ENCODE assay signal across 35 mouse cellular contexts in the genomic region with DNA sequence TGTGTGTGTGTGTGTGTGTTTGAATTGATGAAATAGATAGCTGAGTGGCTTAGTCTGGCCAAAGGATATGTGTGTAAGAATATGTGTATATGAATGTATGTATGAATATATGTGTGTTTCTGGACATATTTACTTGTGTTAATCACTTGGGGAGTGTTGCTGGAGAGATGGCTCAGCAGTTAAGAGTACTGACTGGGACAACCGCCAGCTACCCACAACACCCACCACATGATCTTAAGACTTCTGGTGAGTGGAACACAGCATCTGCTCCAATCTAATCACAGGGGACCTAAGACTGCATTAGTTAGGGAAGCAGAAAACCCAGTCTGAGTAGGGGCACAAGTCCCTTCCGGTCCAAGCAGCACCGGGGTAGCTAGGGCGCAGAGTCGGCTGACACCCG. TPM values are rescaled to one million over a fixed set of nuclear protein-coding genes. Genes with fewer than 3 reads are reported as not detected.
DNase-seq lines count a peak whose midpoint lies in the region; ATAC-seq and TF ChIP-seq lines count a peak whose summit lies in the region.
"Had no signal": no experiment of that assay in that cellular context is flagged by ENCODE, and none has a peak within 500 bp of the region (broad histone marks: within the 10 kb centered on the region; RNA-seq: fewer than 3 reads in every experiment).

No protein-coding gene starts in this region.

- in situ Hi-C loops in ES-E14 (cut with MboI; ENCODE audit: low sequenced_read_pairs in 2 of 2, unreplicated experiment in 2 of 2): no loop called here

- H3K9ac ChIP-seq in ES-Bruce4 (ENCODE audit: low read depth, poor library complexity, severe bottlenecking): no peak overlapping the region
- no peak overlapping the region for H3K9ac ChIP-seq in ES-E14 (ENCODE audit: insufficient read depth, low read depth, low read length, poor library complexity, severe bottlenecking)
- H3K9ac ChIP-seq in forebrain, embryonic 16.5 days (replicated peaks; ENCODE audit: low read depth, low read length): no peak overlapping the region
- H3K9ac ChIP-seq: forebrain, embryonic 12.5 days; hindbrain, embryonic 12.5 days; limb, embryonic 13.5 days; lung, embryonic 15.5 days; neural tube, embryonic 12.5 days; stomach, embryonic 15.5 days had no signal

- H3K4me2 ChIP-seq in forebrain, embryonic 16.5 days (ENCODE audit: low read length): no peak overlapping the region
- H3K4me2 ChIP-seq: forebrain, embryonic 12.5 days; heart, embryonic 11.5 days; hindbrain, embryonic 12.5 days; limb, embryonic 13.5 days; liver, embryonic 11.5 days; lung, embryonic 15.5 days; neural tube, embryonic 12.5 days; stomach, embryonic 15.5 days had no signal

- ATAC-seq in forebrain, embryonic 16.5 days: no peak
- ATAC-seq: intestine, embryonic 16.5 days; midbrain, embryonic 16.5 days had no signal

- H3K27me3 ChIP-seq in ES-Bruce4 (ENCODE audit: control insufficient read depth, insufficient read depth, low read length, poor library complexity, severe bottlenecking): no peaks in the 10 kb centered on the region
- no peaks in the 10 kb centered on the region for H3K27me3 ChIP-seq in forebrain, embryonic 16.5 days (replicated peaks; ENCODE audit: control insufficient read depth, insufficient read depth, low read length)
- H3K27me3 ChIP-seq in embryonic facial prominence, embryonic 10.5 days (replicated peaks; ENCODE audit: low read depth, poor library complexity, severe bottlenecking): no peaks in the 10 kb centered on the region
- H3K27me3 ChIP-seq: forebrain, embryonic 12.5 days; hindbrain, embryonic 12.5 days; limb, embryonic 13.5 days; lung, embryonic 15.5 days; neural tube, embryonic 12.5 days; stomach, embryonic 15.5 days had no signal

- no peak for TF ChIP-seq POLR2A in ES-Bruce4 (IDR thresholded peaks at IDR 0.05; ENCODE audit: insufficient read depth, low read length)

- H3K4me1 ChIP-seq in ES-Bruce4 (ENCODE audit: control insufficient read depth, insufficient read depth, low read length) (no peaks in the 10 kb centered on the region), ES-E14 (ENCODE audit: control insufficient read depth in 2 of 2, insufficient read depth in 2 of 2, low read length in 2 of 2, poor library complexity in 1 of 2) (no peaks in the 10 kb centered on the region)
- no peaks in the 10 kb centered on the region for H3K4me1 ChIP-seq in forebrain, embryonic 16.5 days (replicated peaks; ENCODE audit: control insufficient read depth, insufficient read depth, low read length)
- H3K4me1 ChIP-seq in embryonic facial prominence, embryonic 10.5 days: no peaks in the 10 kb centered on the region
- H3K4me1 ChIP-seq: forebrain, embryonic 12.5 days; hindbrain, embryonic 12.5 days; limb, embryonic 13.5 days; lung, embryonic 15.5 days; midbrain, embryonic 10.5 days; neural tube, embryonic 12.5 days; stomach, embryonic 15.5 days had no signal

- H3K4me3 ChIP-seq in ES-Bruce4 (ENCODE audit: low read depth, low read length): peak overlapping the region; percentile 66
- H3K4me3 ChIP-seq in ES-E14 (ENCODE audit: insufficient read depth in 1 of 2, low read depth in 1 of 2, low read length in 2 of 2, poor library complexity in 1 of 2, severe bottlenecking in 1 of 2): peak overlapping the region; percentile 38 to 62
- H3K4me3 ChIP-seq in layer of hippocampus, adult 2 months: no peak overlapping the region
- H3K4me3 ChIP-seq in forebrain, embryonic 16.5 days (replicated peaks; ENCODE audit: low read length): no peak overlapping the region
- no peak overlapping the region for H3K4me3 ChIP-seq in embryonic facial prominence, embryonic 10.5 days
- H3K4me3 ChIP-seq: forebrain, embryonic 12.5 days; hindbrain, embryonic 12.5 days; limb, embryonic 13.5 days; lung, embryonic 15.5 days; midbrain, embryonic 10.5 days; neural tube, embryonic 12.5 days; stomach, embryonic 15.5 days had no signal

- H3K27ac ChIP-seq in ES-Bruce4 (ENCODE audit: insufficient read depth, low read length) (no peak overlapping the region), ES-E14 (ENCODE audit: insufficient read depth, low read depth, low read length, poor library complexity, severe bottlenecking) (no peak overlapping the region)
- H3K27ac ChIP-seq in layer of hippocampus, adult 2 months: no peak overlapping the region
- no peak overlapping the region for H3K27ac ChIP-seq in forebrain, embryonic 16.5 days (ENCODE audit: low read length)
- no peak overlapping the region for H3K27ac ChIP-seq in embryonic facial prominence, embryonic 10.5 days (replicated peaks)
- H3K27ac ChIP-seq: forebrain, embryonic 12.5 days; hindbrain, embryonic 12.5 days; limb, embryonic 13.5 days; lung, embryonic 15.5 days; midbrain, embryonic 10.5 days; neural tube, embryonic 12.5 days; stomach, embryonic 15.5 days had no signal

- WGBS in forebrain, embryonic 16.5 days: 99% methylated on average over 6 of the region's 6 CpGs
- WGBS in embryonic facial prominence, embryonic 10.5 days: 97% methylated on average over 6 of the region's 6 CpGs

- H3K36me3 ChIP-seq in ES-Bruce4 (ENCODE audit: control insufficient read depth, insufficient read depth, low read length, poor library complexity, severe bottlenecking): no peaks in the 10 kb centered on the region
- H3K36me3 ChIP-seq in ES-E14 (ENCODE audit: control insufficient read depth, insufficient read depth, low read length, poor library complexity, severe bottlenecking): no peaks in the 10 kb centered on the region
- no peaks in the 10 kb centered on the region for H3K36me3 ChIP-seq in forebrain, embryonic 16.5 days (ENCODE audit: control insufficient read depth, insufficient read depth)
- H3K36me3 ChIP-seq in embryonic facial prominence, embryonic 10.5 days (replicated peaks): no peaks in the 10 kb centered on the region
- H3K36me3 ChIP-seq: forebrain, embryonic 12.5 days; hindbrain, embryonic 12.5 days; limb, embryonic 13.5 days; lung, embryonic 15.5 days; midbrain, embryonic 10.5 days; neural tube, embryonic 12.5 days; stomach, embryonic 15.5 days had no signal

- H3K9me3 ChIP-seq in ES-Bruce4 (replicated peaks; ENCODE audit: control insufficient read depth, insufficient read depth, low read length, poor library complexity, severe bottlenecking) (no peaks in the 10 kb centered on the region), ES-E14 (ENCODE audit: control insufficient read depth, insufficient read depth, low read depth, low read length) (no peaks in the 10 kb centered on the region)
- H3K9me3 ChIP-seq in forebrain, embryonic 16.5 days (ENCODE audit: control insufficient read depth, low read length): no peaks in the 10 kb centered on the region
- H3K9me3 ChIP-seq in embryonic facial prominence, embryonic 10.5 days: no peaks in the 10 kb centered on the region
- H3K9me3 ChIP-seq: forebrain, embryonic 12.5 days; hindbrain, embryonic 12.5 days; limb, embryonic 13.5 days; lung, embryonic 15.5 days; midbrain, embryonic 10.5 days; neural tube, embryonic 12.5 days; stomach, embryonic 15.5 days had no signal

- no peak for TF ChIP-seq CTCF in ES-Bruce4 (IDR thresholded peaks at IDR 0.05; ENCODE audit: low read depth, low read length)
- no peak for TF ChIP-seq CTCF in layer of hippocampus, adult 2 months (conservative IDR thresholded peaks at IDR 0.05)

- peak; percentile 24 to 34 for DNase-seq in frontal cortex, postnatal 36 days (ENCODE audit: low spot score in 2 of 2)
- DNase-seq in frontal cortex, postnatal 25 days (ENCODE audit: low spot score in 2 of 2): no peak
- peak; percentile 6 for DNase-seq in ES-E14 (ENCODE audit: low read depth, low spot score)
- peak; percentile 10 to 24 for DNase-seq in layer of hippocampus, adult 2 months (ENCODE audit: low spot score in 2 of 2)
- no peak for DNase-seq in embryonic facial prominence, embryonic 10.5 days (ENCODE audit: low spot score)
- DNase-seq in gastrocnemius, adult 18-20 months (ENCODE audit: low spot score): no peak
- DNase-seq: adrenal gland, postnatal 25 days; B cell, adult 2 months; cerebellum, adult 9-10 months; gastrocnemius, postnatal 36 days; heart, adult 18-20 months; heart, postnatal 36 days; kidney, adult 8-10 months; kidney, postnatal 10 days had no signal

- TF ChIP-seq EP300 in ES-Bruce4 (IDR thresholded peaks at IDR 0.05; ENCODE audit: insufficient read depth, low read depth, low read length): no peak

TF ChIP-seq in ES-E14, 5 proteins besides CTCF, POLR2A, EP300 and RAD21 (continues in another document):
- no peak for TF ChIP-seq MAFK (IDR thresholded peaks at IDR 0.05; ENCODE audit: insufficient read depth, low read depth, low read length)
- no peak for TF ChIP-seq CHD2 (IDR thresholded peaks at IDR 0.05; ENCODE audit: low read depth, low read length)
- no peak for TF ChIP-seq HCFC1 (IDR thresholded peaks at IDR 0.05; ENCODE audit: borderline replicate concordance, insufficient read depth, low read length)

RNA-seq across cellular contexts. Expression of gene Olfr1090, which starts 2.3 kb away (rescaled TPM):
- not detected in 2 replicates for polyA plus RNA-seq in ES-Bruce4 (2011; ENCODE audit: insufficient read depth, insufficient read length, low read depth, missing spikeins)
- total RNA-seq in ES-E14 (2012; rRNA removed): not detected in 2 replicates
- total RNA-seq in layer of hippocampus, adult 2 months (2021): not detected
- not detected in 2 replicates for polyA plus RNA-seq in forebrain, embryonic 16.5 days (2015; fragmentation: Nextera tagmentation; extraction: Ambion mirVana)
- not detected in 2 replicates for polyA plus RNA-seq in embryonic facial prominence, embryonic 10.5 days (2016; fragmentation: Nextera tagmentation; extraction: Ambion mirVana)
- total RNA-seq in gastrocnemius, adult 18-20 months (2021): not detected
- total RNA-seq: adrenal gland, adult 18-20 months; adrenal gland, postnatal 25 days; common myeloid progenitor, adult 5-6 weeks; gastrocnemius, postnatal 36 days; heart, adult 18-20 months; heart, postnatal 36 days; left cerebral cortex, postnatal 14 days; megakaryocyte progenitor cell, adult 5-6 weeks had no signal
- polyA plus RNA-seq: embryonic facial prominence, embryonic 14.5 days; forebrain, embryonic 12.5 days; heart, embryonic 11.5 days; heart, embryonic 16.5 days; hindbrain, embryonic 12.5 days; intestine, embryonic 16.5 days; large intestine, adult 2 months; limb, embryonic 13.5 days; liver, embryonic 11.5 days; liver, embryonic 16.5 days; lung, embryonic 15.5 days; midbrain, embryonic 10.5 days; midbrain, embryonic 16.5 days; neural tube, embryonic 12.5 days; stomach, embryonic 15.5 days had no signal

RNA-seq across cellular contexts. Expression of gene Olfr1093, which starts 21.2 kb away (rescaled TPM):
- polyA plus RNA-seq in ES-Bruce4 (2011; ENCODE audit: insufficient read depth, insufficient read length, low read depth, missing spikeins): not detected in 2 replicates
- total RNA-seq in ES-E14 (2012; rRNA removed): not detected in 2 replicates
- total RNA-seq in layer of hippocampus, adult 2 months (2021): not detected
- polyA plus RNA-seq in forebrain, embryonic 16.5 days (2015; fragmentation: Nextera tagmentation; extraction: Ambion mirVana): not detected in 2 replicates
- not detected in 2 replicates for polyA plus RNA-seq in embryonic facial prominence, embryonic 10.5 days (2016; fragmentation: Nextera tagmentation; extraction: Ambion mirVana)
- not detected for total RNA-seq in gastrocnemius, adult 18-20 months (2021)
- total RNA-seq: adrenal gland, adult 18-20 months; adrenal gland, postnatal 25 days; common myeloid progenitor, adult 5-6 weeks; gastrocnemius, postnatal 36 days; heart, adult 18-20 months; heart, postnatal 36 days; left cerebral cortex, postnatal 14 days; megakaryocyte progenitor cell, adult 5-6 weeks had no signal
- polyA plus RNA-seq: embryonic facial prominence, embryonic 14.5 days; forebrain, embryonic 12.5 days; heart, embryonic 11.5 days; heart, embryonic 16.5 days; hindbrain, embryonic 12.5 days; intestine, embryonic 16.5 days; large intestine, adult 2 months; limb, embryonic 13.5 days; liver, embryonic 11.5 days; liver, embryonic 16.5 days; lung, embryonic 15.5 days; midbrain, embryonic 10.5 days; midbrain, embryonic 16.5 days; neural tube, embryonic 12.5 days; stomach, embryonic 15.5 days had no signal

RNA-seq across cellular contexts. Expression of gene Olfr1089, which starts 27.5 kb away (rescaled TPM):
- polyA plus RNA-seq in ES-Bruce4 (2011; ENCODE audit: insufficient read depth, insufficient read length, low read depth, missing spikeins): not detected in 2 replicates
- total RNA-seq in ES-E14 (2012; rRNA removed): not detected in 2 replicates
- total RNA-seq in layer of hippocampus, adult 2 months (2021): not detected
- not detected in 2 replicates for polyA plus RNA-seq in forebrain, embryonic 16.5 days (2015; fragmentation: Nextera tagmentation; extraction: Ambion mirVana)
- not detected in 2 replicates for polyA plus RNA-seq in embryonic facial prominence, embryonic 10.5 days (2016; fragmentation: Nextera tagmentation; extraction: Ambion mirVana)
- total RNA-seq in gastrocnemius, adult 18-20 months (2021): not detected
- total RNA-seq: adrenal gland, adult 18-20 months; adrenal gland, postnatal 25 days; common myeloid progenitor, adult 5-6 weeks; gastrocnemius, postnatal 36 days; heart, adult 18-20 months; heart, postnatal 36 days; left cerebral cortex, postnatal 14 days; megakaryocyte progenitor cell, adult 5-6 weeks had no signal
- polyA plus RNA-seq: embryonic facial prominence, embryonic 14.5 days; forebrain, embryonic 12.5 days; heart, embryonic 11.5 days; heart, embryonic 16.5 days; hindbrain, embryonic 12.5 days; intestine, embryonic 16.5 days; large intestine, adult 2 months; limb, embryonic 13.5 days; liver, embryonic 11.5 days; liver, embryonic 16.5 days; lung, embryonic 15.5 days; midbrain, embryonic 10.5 days; midbrain, embryonic 16.5 days; neural tube, embryonic 12.5 days; stomach, embryonic 15.5 days had no signal

RNA-seq across cellular contexts. Expression of gene Olfr141, which starts 48.8 kb away (rescaled TPM):
- polyA plus RNA-seq in ES-Bruce4 (2011; ENCODE audit: insufficient read depth, insufficient read length, low read depth, missing spikeins): not detected in 2 replicates
- not detected in 2 replicates for total RNA-seq in ES-E14 (2012; rRNA removed)
- total RNA-seq in layer of hippocampus, adult 2 months (2021): not detected
- polyA plus RNA-seq in forebrain, embryonic 16.5 days (2015; fragmentation: Nextera tagmentation; extraction: Ambion mirVana): not detected in 2 replicates
- polyA plus RNA-seq in embryonic facial prominence, embryonic 10.5 days (2016; fragmentation: Nextera tagmentation; extraction: Ambion mirVana): not detected in 2 replicates
- not detected for total RNA-seq in gastrocnemius, adult 18-20 months (2021)
- total RNA-seq: adrenal gland, adult 18-20 months; adrenal gland, postnatal 25 days; common myeloid progenitor, adult 5-6 weeks; gastrocnemius, postnatal 36 days; heart, adult 18-20 months; heart, postnatal 36 days; left cerebral cortex, postnatal 14 days; megakaryocyte progenitor cell, adult 5-6 weeks had no signal
- polyA plus RNA-seq: embryonic facial prominence, embryonic 14.5 days; forebrain, embryonic 12.5 days; heart, embryonic 11.5 days; heart, embryonic 16.5 days; hindbrain, embryonic 12.5 days; intestine, embryonic 16.5 days; large intestine, adult 2 months; limb, embryonic 13.5 days; liver, embryonic 11.5 days; liver, embryonic 16.5 days; lung, embryonic 15.5 days; midbrain, embryonic 10.5 days; midbrain, embryonic 16.5 days; neural tube, embryonic 12.5 days; stomach, embryonic 15.5 days had no signal

Comparison
In these comparisons a context has a peak if more than half of its experiments do, and no peak if none do; other contexts are left out.
1. DNase-seq: peak in frontal cortex, postnatal 36 days (2 of 2), ES-E14 (single experiment) and layer of hippocampus, adult 2 months (2 of 2); none in frontal cortex, postnatal 25 days (0 of 2), embryonic facial prominence, embryonic 10.5 days (single experiment) and gastrocnemius, adult 18-20 months (single experiment).
2. H3K4me3 ChIP-seq: peak in ES-Bruce4 (single experiment) and ES-E14 (2 of 2); none in layer of hippocampus, adult 2 months (single experiment), forebrain, embryonic 16.5 days (single experiment) and embryonic facial prominence, embryonic 10.5 days (single experiment).